Mouse (Mus musculus) kidney, adult 11 months (tissue): ENCODE measurements around the gene Ap1b1.
A peak's percentile ranks its signal among the peaks of the same experiment; 100 is the strongest.

ENCODE experiments used
- DNase-seq: peaks from one replicate; pipeline ENCODE4 v3.0.0; 2022

Gene Ap1b1

DNA sequence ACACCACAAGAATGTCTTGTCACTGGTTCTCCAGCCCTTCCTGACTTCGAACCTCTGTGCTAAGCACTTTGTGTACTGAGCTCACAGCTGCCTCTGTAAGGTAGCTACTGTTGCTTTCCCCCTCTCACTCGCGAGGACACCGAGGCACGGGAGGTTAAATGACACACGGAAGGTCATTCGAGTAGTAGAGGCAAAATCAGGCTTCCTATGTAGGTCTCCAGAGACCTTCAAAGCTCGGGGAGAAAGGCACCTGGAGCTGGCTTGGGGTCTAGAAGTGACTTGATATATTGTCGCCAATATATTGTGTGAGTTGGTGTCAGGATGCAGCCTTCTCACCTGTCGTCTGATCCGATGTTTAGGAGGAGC lies 846 bp downstream of the Ap1b1 start:
- no peak for DNase-seq

DNA sequence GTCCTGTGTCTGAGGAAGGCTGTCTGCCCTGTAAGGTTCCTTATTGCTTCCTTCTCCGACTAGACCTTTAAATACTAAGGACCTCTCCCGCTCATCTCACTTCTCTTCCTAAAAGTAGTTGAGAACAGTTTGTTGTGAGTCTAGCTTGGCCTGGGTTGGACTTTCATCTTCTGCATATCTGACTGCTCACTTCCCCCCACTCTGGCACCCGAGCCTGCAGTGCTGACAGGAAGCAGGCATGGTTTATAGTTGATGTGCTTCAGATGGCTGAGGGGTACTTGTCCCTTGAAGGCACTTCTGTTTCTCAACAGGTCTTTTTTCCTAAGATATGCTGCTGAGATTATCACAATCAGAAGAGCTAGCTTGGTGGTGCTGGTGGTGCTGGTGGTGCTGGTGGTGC lies 2.6 kb downstream of the Ap1b1 start:
- no peak for DNase-seq

DNA sequence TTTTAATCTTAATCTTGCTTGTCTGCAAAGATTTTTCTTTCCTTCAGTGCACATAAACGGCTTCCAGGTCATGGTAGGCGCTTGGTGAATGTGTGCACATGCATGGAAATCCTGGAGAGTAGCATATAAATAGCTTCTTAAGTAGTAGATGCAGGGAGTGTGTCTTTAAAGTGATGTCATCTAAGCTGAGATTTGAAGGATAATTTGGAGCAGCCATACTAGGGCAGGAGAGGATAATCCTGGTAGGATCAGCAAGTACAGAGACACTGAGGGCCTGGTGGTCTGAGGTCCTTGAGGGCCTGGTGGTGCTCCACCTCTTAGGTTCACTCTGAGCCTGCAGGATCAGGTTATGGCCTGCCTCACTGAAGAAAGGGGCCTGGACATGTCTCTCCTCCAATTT lies 5.8 kb downstream of the Ap1b1 start:
- no peak for DNase-seq

DNA sequence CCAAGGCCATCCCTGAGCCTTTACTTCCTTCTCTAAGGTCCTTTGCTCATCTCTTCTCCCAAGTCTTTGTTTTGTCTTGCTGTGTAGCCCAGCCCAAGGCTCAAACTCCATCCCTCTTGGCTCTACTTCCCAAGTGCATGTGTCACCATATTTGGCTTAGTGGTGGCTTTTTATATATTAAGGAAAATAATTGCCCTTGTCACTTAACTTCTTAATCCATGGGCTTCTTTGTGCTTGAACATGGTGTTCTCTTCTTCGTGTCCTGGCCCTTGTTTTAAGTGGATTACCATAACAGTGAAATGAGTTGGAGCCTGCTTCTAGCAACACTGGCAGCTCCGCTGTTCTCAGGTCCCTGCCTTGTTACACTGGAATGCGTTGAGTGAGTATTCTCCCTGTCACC lies 9.1 kb downstream of the Ap1b1 start:
- no peak for DNase-seq

DNA sequence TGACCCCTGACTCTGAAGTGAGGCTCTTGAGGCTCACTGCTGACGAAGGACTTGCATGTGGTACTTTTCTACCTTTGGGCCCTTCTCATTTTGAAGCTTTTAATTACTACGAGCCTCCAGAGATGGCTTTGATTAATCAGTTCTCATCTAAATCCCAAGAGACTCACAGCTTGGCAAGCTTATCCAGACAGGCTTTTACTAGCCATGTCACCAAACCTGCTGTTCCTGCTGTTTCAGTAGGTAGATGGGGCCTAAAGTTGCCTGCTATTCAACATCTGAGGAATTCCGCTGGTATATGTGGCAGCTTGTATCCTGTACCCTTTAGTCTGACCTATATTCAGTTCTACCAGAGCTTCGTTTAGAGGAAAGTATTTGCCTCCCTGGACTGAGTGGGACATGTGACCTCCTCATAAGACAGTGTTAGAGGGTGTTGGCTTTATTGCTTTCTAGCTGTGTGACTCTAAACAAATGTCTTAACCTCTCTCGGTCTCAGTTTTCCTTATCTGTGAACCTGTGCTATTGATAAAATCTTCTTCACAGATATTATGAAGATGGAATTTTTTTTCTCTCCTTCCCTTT lies 10.1 kb downstream of the Ap1b1 start:
- DNase-seq, result no peak

DNA sequence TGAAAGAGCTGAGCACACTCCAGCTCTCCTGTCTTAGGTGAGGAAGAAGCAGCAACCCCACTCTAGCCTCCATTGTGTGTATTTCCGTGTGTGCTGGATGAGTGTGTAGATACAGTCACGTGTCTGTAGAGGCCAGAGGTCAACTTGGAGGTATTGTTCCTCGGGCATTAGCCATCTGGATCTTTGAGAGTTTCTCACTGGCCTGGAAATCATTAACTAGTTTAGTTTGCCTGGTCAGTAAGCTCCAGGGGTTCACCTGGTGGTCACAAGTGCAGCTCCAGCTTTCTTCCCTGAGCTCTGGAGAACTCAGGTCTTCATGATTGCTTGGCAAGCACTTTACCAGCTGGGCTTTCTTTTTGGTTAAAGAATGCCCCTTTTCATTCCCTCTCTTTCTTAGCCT lies 11.7 kb downstream of the Ap1b1 start:
- DNase-seq, result peak; percentile 81

DNA sequence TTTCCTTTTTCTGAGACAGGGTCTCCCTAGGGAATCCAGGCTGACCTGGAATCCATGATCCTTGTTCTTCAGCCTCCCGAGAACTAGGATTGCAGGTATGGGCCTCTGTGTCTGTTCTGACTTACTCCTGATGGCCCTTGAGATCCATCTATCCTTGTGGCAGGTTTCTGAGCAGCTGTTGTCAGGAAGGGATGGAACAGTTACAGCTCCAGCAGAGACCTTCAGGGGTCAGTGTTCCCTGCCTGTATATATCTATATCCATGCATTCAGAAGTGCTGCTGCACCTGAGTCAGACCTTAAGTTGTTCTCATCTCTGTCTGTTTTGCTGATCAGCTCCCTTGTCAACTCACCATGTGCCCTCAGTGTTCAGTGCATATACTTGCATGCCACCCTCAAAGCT lies 12.1 kb downstream of the Ap1b1 start:
- no peak for DNase-seq

DNA sequence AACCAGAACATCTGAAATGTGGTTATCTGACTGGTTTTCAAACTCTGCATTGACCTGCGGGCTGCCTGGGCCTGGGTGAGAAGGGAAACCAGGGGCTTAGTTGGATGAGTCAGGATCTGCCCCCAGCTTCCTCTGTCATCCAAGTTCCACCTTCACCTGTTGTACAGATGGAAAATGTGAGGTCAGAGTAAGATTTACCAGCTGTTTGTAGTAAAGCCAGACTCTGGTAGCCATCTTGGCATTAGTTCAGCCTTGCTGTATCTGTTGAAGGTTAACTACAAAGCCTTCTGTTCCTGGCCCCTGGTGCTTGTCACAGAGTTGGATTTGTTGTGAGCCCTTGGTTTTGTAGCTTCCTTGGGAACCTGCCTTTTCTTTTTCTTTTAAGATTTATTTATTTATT lies 13.6 kb downstream of the Ap1b1 start:
- DNase-seq, result no peak

DNA sequence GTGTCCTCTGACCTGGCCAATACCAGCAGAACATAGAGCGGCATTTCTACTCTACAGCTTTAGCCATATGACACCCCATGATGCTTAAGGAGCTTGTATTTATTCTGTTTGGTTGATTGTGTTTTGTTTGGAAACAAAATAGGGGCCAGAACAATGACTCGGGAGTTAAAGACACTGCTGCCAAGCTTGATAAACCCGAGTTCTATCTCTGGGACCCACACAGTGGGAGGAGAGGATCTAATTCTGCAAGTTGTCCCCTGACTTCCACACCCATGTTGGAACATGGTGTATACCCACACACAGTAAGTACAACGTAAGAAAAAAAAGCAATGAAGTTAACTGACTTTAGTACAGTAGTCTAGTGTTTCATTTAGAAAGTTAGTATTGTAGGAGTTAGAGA lies 16.2 kb downstream of the Ap1b1 start:
- DNase-seq, result no peak

DNA sequence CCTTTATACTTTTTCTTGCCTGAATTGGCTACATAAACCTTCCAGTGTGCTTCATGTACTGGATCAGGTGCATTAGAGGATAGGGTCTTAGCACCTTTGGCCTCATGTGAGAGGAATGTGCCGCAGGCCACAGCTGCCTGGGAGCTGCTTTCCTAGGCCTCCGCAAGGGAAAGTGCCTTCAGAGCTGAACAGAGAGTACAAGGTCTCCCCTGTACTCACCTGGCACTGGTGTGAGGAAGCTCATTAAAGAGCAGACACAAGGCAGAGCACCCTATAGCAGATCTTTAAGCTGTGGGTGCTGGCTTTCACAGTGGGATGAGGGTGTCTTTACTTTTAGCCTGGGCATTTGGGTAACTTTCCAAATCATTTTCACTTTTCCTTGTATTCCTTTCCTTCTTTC lies 18.9 kb downstream of the Ap1b1 start:
- DNase-seq, result no peak

DNA sequence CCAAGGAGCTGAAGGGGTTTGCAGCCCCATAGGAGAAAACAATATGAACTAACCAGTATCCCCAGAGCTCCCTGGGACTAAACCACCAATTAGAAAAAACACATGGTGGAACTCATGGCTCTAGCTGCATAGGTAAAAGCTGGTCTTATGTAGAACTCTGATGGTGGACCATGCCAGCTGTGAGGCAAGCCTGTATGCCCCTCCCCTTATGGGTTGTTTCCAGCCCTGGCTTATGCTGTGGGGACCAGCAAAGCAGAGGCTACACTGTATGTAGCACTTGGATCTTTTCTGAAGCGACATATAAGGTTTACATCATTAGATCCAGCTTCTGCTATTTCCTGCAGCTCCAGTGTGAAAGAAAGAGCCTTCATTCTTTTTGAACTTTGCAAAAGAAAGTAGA lies 20.6 kb downstream of the Ap1b1 start:
- DNase-seq, result no peak

DNA sequence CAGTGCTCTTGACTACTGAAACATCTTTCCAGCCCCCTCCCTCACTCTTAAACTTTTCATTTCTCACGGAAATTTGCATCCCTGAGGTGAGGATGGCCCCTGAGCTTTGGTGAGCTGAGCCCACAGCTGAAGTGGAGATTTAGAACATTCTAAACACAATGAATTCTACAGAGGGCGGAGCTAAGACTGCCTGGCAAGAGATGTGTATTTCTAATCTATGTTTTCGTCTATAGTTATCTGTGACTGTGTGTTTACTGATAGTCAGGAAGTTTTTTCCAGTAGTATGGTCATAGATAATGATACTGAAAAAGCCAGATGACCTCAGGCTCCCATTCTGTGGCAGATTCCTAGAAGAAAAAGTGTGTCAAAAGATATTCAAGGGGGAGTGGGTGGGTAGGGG lies 22.2 kb downstream of the Ap1b1 start:
- no peak for DNase-seq

DNA sequence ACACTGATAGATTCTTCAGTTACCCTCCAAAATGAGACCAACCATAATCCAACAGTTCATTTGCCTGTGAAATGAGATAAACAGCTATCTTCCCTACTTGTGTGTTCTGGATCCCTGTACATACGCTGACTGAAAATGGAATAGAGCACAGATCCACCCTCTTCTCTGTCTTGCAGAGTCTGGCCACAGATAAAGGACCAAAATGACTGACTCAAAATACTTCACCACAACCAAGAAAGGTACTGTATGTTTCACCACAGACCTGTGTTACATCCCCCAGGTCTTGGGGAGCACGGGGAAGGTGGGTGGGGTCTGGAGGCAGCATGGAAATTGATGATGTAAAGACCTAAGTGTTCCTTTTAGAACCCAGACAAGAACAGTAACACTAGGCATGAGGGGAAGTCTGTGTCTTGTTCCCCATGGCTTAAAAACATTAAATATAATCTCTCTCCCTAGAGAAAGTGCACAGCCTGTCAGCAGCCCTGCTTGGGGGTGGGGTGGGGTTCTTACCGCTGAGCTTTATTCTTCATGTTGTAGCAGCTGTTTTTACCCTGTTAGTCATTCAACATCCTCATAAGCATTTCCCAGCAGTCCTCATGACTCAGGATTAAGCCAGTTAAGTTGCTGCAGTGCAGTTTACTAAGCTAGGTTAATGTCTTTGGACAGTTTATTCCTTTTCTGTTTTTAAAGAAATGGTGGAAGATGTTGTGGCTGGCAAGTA lies 22.9 kb downstream of the Ap1b1 start:
- DNase-seq, result no peak

DNA sequence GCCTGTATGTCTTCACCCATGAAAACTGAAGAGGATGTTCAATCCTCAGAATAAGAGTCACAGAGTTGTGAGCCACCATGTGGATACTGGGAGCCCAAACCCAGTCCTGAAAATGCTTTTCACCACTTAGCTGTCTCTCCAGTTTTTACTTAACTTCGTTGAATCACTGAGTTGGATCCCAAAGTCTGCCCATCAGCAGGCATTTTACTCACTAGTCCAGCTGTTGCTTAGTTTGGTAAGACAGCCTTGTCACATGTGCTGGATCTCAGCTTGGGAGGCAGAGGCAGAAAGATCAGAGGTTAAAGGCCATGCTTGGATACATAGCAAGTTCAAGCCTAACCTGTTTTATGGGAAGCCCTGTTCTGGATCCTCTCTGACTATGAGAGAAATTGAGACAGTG lies 23.6 kb downstream of the Ap1b1 start:
- DNase-seq, result no peak

DNA sequence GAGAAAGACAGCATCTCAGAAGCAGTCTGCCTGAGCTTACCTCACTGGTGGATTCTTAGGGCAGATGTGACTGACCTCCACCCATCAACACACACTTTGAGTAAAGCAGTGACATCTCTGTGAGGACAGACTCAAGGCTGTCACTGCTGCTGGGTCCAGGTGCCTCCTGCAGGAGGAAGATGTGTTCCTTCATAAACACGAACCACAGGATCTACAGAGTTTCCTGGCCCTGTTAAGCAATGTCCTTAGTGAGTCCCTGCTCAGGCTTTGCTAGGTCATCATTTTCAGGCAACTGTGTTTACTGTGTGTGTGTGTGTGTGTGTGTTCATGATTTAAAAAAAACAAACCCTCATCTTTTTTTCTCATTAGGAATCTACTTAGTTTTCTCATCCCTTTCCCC lies 24.9 kb downstream of the Ap1b1 start:
- no peak for DNase-seq

DNA sequence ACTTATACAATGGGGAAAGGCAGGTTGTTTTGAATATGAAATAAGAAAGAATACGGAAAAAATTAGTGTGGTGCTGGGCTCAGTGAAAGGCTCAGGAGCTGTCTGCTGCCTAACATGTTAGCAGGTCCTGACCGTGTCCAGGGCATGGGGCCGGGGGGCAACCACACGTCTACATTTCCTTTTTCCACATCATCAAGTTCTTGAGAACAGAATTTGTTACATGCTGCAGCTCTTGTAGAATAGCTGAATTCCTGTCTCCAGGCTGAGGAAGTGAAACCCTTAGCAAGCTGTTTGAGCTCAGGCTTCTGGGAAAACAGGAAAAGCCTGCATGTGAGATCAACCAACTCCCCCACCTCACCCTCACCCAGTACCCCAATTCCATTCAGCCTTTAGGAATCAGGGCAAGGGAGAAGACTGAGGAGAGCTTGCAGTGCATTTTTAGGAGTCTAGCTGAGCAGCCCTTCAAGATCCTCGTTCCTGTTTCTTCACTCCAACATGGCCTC lies 25.6 kb downstream of the Ap1b1 start:
- no peak for DNase-seq

DNA sequence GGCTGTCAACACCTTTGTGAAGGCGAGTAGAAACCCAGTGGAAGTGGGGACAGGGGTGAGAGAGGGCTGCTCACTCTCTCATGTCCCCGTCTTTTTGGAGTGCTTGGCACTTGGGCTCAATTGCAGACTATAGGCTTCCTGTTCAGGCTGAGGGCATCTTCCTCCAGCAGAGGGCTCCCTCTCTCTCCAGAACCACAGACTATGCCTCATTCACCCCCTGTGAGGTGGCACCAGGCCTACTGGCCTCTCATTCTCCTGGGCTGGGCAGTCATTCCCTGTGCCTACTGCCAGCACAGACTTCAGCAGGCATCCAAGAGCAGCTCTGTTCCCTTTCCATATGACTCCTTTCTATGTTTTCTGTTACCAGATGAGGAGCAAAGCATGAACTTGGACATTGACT lies 29.1 kb downstream of the Ap1b1 start:
- peak; percentile 55 for DNase-seq

DNA sequence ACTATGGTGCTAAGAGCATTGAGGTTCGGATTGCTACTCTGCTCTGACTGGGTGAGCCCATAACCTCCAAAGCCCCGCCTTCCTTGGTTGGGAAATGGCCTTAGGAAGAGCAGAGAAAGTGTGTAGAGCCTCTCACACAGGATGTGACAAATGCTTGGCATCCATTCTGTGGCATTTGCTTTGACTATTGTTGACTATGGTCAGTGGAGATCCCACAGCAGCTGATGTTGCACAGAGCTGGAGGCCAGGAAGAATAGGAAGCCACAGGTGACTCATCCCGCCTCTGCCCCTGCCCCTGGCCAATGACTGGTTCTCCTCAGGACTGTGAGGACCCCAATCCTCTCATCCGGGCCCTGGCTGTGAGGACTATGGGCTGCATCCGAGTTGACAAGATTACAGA lies 29.7 kb downstream of the Ap1b1 start:
- no peak for DNase-seq

DNA sequence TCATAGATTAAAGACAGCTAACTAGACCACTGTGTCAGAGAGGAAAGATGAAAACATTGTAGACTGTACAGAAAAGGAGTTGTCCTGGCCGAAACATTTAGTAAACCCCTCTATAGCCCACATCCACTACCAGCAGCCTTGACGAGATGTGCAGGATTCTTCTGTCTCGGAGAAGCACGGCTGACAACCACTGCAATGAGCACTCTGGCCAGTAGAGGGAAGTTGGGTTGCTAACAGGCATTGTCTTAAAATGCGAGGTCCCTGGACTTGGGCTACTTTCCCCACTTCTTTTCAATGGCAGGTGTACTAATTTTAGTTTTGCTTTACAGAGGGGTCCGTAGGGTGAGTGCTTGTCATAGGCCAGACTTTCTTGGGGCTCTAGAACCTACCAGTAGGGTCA lies 30.9 kb downstream of the Ap1b1 start:
- no peak for DNase-seq

DNA sequence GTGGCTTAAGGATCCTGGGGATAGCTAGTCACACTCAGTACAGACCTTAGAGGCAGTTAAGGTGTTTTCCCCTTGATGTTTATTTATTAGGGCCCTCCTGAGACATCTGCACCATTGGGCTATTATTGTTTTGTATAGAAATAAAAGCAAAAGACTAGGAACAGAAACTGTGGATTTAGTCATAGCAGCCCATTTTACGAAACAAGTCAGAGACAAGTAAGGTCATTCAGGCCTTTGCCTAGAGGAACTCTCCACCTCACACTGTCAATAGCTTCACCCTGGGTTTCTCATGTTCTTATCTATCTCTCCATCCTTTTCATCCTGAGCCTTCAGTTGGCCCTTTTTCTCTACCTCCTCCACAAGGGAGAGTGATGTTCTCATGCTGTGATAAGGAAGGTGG lies 38.5 kb downstream of the Ap1b1 start:
- DNase-seq, result no peak

DNA sequence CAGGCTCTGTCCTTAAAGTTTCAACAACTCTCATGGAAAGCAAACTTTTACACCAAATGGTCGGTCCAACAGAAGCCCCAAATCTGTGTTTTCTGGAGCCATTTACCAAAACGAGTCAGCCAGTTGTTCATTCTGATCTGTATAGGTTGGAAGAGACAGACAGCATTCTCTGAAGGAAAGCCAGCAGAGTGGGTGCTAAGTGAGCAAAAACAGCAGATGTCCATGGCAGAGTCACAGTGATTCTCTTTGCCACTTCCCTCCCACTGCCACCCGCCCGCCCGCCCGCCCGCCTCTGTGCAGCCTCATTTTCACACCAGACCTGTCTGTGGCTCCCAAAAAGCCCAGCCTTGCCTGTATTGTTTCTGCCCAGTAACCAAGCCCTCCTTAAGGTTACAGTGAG lies 41.6 kb downstream of the Ap1b1 start:
- DNase-seq, result no peak

DNA sequence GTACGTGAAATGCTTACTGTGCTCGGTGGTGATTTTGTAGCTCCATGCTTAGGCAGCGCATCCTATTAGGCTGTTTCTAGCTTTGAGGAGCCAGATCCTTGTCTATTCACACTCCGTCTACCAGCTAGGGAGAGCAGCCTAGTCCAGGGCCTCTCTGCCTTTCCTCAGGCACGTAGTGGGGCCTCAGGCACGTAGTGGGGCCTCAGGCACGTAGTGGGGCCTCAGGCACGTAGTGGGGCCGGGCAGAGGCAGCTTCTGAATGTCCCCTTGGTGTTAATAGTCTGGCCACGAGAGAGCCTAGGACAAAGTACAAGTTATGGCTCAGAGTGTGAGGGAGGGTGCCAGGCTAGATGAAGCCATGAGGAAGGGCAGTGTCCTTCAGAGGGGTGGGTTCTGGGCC lies 46.1 kb downstream of the Ap1b1 start:
- DNase-seq, result no peak

DNA sequence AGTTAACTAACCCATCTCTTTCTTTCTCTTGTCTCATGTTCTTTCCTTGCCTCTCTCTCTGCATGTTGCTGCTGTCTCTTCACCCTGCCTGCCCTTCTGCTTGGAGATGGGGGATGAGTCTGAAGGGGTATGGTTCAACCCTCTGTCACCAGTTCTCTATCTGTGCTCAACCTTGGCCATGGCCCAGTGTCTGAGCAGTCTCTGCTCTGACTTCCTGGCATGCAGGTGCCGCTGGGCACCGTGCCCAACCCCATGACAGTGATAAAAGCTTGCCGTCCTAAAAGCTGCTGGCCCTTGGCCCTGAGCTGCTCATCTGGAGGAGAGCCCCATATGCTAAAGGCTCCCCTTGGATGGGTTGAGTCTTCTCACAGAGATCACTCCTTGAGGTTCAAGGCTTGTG lies 46.5 kb downstream of the Ap1b1 start:
- peak; percentile 46 for DNase-seq

DNA sequence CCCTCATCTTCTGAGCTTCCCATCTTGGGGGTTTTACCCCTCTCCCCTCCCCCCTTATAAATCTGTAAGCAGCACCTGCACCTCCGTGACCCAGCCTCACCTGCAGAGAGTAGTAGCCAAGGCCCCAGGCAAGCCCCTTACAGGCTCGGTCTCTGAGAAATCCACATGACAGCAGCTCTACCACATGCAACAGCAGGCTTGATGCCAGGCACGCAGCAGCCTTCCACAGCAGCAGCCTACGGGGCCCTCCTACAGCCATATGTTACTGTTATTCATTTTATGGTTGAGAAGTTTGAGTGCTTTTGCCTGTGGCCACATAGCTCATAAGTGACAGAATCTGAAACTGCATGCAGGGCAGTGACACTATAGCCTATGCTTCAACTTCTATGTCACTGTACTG lies 48.8 kb downstream of the Ap1b1 start:
- no peak for DNase-seq

DNA sequence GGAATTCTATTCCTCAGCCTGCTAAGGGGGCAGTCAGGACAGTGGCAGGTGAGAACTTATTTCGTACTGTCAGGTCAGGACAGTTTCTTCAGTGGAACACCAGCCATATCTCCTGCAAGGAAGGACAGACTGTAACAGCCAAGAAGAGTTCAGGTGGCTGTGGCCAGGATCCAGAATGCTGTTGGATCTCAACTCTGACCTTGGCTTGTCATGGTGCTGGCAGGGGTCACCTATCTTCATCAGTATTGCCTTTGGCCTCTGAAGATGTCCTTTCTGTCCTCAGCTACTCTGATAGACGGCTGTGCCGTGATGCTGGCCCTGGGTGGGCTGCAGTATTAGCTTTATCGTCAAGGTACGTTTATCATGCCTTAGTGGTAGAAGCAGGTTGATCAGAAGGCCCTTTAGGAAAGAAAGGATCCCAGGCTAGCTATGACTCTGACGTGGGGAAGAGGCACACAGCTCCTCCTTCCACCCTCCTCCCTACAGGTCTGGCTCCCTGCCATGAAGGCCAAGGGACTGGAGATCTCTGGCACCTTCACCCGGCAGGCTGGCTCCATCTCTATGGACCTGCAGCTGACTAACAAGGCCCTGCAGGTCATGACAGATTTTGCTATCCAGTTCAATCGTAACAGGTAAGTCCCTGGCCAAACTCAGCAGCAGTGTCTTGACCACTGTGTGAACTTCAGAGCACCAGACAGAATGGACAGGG lies 50.7 kb downstream of the Ap1b1 start:
- DNase-seq, result peak; percentile 35
